9 mouse cellular contexts compared by ENCODE assay signal in genomic region chr13:84570984-84571844, GRCm38 (mm10).
A peak's percentile ranks its signal among the peaks of the same experiment; 100 is the strongest.
DNase-seq lines count a peak whose midpoint lies in the region; ATAC-seq lines count a peak whose summit lies in the region.
"Had no signal": no experiment of that assay in that cellular context is flagged by ENCODE, and none has a peak within 500 bp of the region (broad histone marks: within the 10 kb centered on the region; RNA-seq: fewer than 3 reads in every experiment).

No protein-coding gene starts in this region.

- peak; percentile 93 for ATAC-seq in neural tube, embryonic 14.5 days (ENCODE audit: low read depth)
- no peak for ATAC-seq in megakaryocyte, adult 5-6 weeks (ENCODE audit: poor library complexity, severe bottlenecking)
- no peak for ATAC-seq in inflammation-experienced regulatory T-cells, adult 6 months

- no peaks in the 10 kb centered on the region for H3K4me1 ChIP-seq in neural tube, embryonic 14.5 days (ENCODE audit: control insufficient read depth, insufficient read depth, low read length)

- H3K9me3 ChIP-seq in neural tube, embryonic 14.5 days (ENCODE audit: control insufficient read depth, low read length), result no peaks in the 10 kb centered on the region

- no peaks in the 10 kb centered on the region for H3K36me3 ChIP-seq in neural tube, embryonic 14.5 days (ENCODE audit: control insufficient read depth, insufficient read depth, low read length)

- no peak overlapping the region for H3K4me3 ChIP-seq in neural tube, embryonic 14.5 days (ENCODE audit: low read depth, low read length)

- 1% methylated on average over 10 of the region's 10 CpGs for WGBS in neural tube, embryonic 14.5 days

- DNase-seq in ZHBTc4 (ENCODE audit: low read depth, low spot score), result peak; percentile 49
- peak; percentile 86 to 89 for DNase-seq in cerebellum, postnatal 25 days
- peak; percentile 30 to 51 for DNase-seq in frontal cortex, postnatal 36 days (ENCODE audit: low spot score in 2 of 2)
- DNase-seq in left cerebral cortex, adult 8-10 months (ENCODE audit: low spot score in 2 of 2), result peak; percentile 16 to 72
- DNase-seq in spleen, postnatal 4 days (ENCODE audit: low spot score in 2 of 2), result no peak

- H3K27ac ChIP-seq in neural tube, embryonic 14.5 days (ENCODE audit: low read depth, low read length), result peak overlapping the region; percentile 64; the same call in 1 of the 2 replicates
- H3K27ac ChIP-seq: kidney, postnatal 0 days had no signal

- no peak overlapping the region for H3K9ac ChIP-seq in neural tube, embryonic 14.5 days (replicated peaks; ENCODE audit: low read depth, low read length)

- H3K27me3 ChIP-seq in neural tube, embryonic 14.5 days (ENCODE audit: control insufficient read depth, insufficient read depth, low read length), result no peaks in the 10 kb centered on the region

- H3K4me2 ChIP-seq in neural tube, embryonic 14.5 days (ENCODE audit: low read depth, low read length), result peak overlapping the region; percentile 23; the same call in 1 of the 2 replicates

Comparison
In these comparisons a context has a peak if more than half of its experiments do, and no peak if none do; other contexts are left out.
1. DNase-seq: peak in ZHBTc4 (single experiment), cerebellum, postnatal 25 days (2 of 2), frontal cortex, postnatal 36 days (2 of 2) and left cerebral cortex, adult 8-10 months (2 of 2); none in spleen, postnatal 4 days (0 of 2).